Mouse (Mus musculus) lung, postnatal 0 days (tissue): ENCODE data around the gene Ifi27l2a.

Source experiments
- CTCF ChIP-seq: IDR thresholded peaks from 2 replicates; pipeline ENCODE4 v1.5.1; 2016; ENCODE audit warnings: antibody characterized with exemption, mild to moderate bottlenecking
- EP300 ChIP-seq: IDR thresholded peaks from 2 replicates; pipeline ENCODE4 v1.6.1; 2016; ENCODE audit warnings: antibody characterized with exemption, mild to moderate bottlenecking, control low read depth

DNA sequence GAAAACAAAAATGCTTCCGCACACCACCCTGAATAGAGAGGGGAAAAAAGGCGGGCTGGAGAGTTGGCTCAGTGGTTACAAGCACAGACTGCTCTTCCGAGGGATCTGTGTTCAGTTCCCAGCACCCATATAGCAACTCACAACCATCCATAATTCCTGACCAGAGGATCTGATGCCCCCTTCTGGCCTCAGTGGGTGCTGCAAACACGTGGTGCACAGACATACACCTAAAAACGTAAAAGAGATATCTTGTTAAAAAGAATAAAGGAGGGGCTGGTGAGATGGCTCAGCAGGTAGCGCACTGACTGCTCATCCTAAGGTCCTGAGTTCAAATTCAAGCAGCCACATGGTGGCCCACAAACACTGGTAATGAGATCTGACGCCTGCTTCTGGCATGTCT lies 16.8 kb downstream of the Ifi27l2a start:
- peak; percentile 35; the same call in 1 of the 2 replicates for TF ChIP-seq CTCF
- TF ChIP-seq EP300, result no peak
